Mouse (Mus musculus) lung, embryonic 14.5 days (tissue): ENCODE data around the gene Iffo2. TPM values are rescaled to one million over a fixed set of nuclear protein-coding genes. Genes with fewer than 3 reads are reported as not detected.

ENCODE experiments used
- ATAC-seq: fragments of 200-750 bp; cut with Nextera tagmentation; 2 replicates; pipeline ENCODE4 v1.8.0; 2017; ENCODE audit warnings: mild to moderate bottlenecking, moderate TSS enrichment, moderate library complexity; ENCODE audit not compliant: insufficient read depth
- DNase-seq: peaks from one replicate; pipeline ENCODE4 v3.0.0-alpha.2; 2015
- H3K27ac ChIP-seq: fragments of 300-500 bp; sonication (generic); 2 replicates; pipeline ENCODE4 v1.5.1; 2014; ENCODE audit warnings: low read depth, mild to moderate bottlenecking, moderate library complexity
- H3K27me3 ChIP-seq: fragments of 300-500 bp; sonication (generic); 2 replicates; pipeline ENCODE4 v1.6.1; 2014; ENCODE audit warnings: low read length, control low read depth; ENCODE audit not compliant: insufficient read depth
- H3K36me3 ChIP-seq: fragments of 300-500 bp; sonication (generic); 2 replicates; pipeline ENCODE4 v1.6.1; 2014; ENCODE audit warnings: control low read depth; ENCODE audit not compliant: insufficient read depth
- H3K4me1 ChIP-seq: fragments of 300-500 bp; sonication (generic); 2 replicates; pipeline ENCODE4 v1.6.1; 2014; ENCODE audit warnings: antibody characterized with exemption, control low read depth; ENCODE audit not compliant: insufficient read depth
- H3K4me2 ChIP-seq: fragments of 300-500 bp; sonication (generic); 2 replicates; pipeline ENCODE4 v1.6.1; 2014; ENCODE audit warnings: mild to moderate bottlenecking
- H3K4me3 ChIP-seq: fragments of 300-500 bp; sonication (generic); 2 replicates; pipeline ENCODE4 v1.5.1; 2014; ENCODE audit warnings: low read depth, low read length
- H3K9ac ChIP-seq: fragments of 300-500 bp; sonication (generic); 2 replicates; pipeline ENCODE4 v1.6.1; 2014
- H3K9me3 ChIP-seq: fragments of 300-500 bp; sonication (generic); 2 replicates; pipeline ENCODE4 v1.6.1; 2016; ENCODE audit warnings: low read depth, low read length, control low read depth
- CTCF ChIP-seq: IDR thresholded peaks from 2 replicates; pipeline ENCODE4 v1.5.1; 2016; ENCODE audit warnings: antibody characterized with exemption, low read depth
- WGBS: fragments of 180-500 bp; shearing (Covaris S2); extraction: QIAGEN DNeasy Blood & Tissue Kit; methylation state at CpG from one replicate; pipeline ENCODE4 v1.1.7; 2014; 5-methylcytosine and 5-hydroxymethylcytosine counted together
- polyA plus RNA-seq: library from polyadenylated mRNA; unstranded; fragments of >200 nt; fragmentation: Nextera tagmentation; extraction: Ambion mirVana; gene quantifications from 2 replicates; pipeline ENCODE4 v1.2.1, GENCODE M21; 2014

Iffo2 gene
- polyA plus RNA-seq, 1 experiment from 2014 or later, result 7.7 TPM

- no peak overlapping the region for H3K9ac ChIP-seq
- ATAC-seq (no peak), DNase-seq (peak; percentile 26)
- H3K27me3 ChIP-seq, result no peaks in the 10 kb centered on the region
- no peaks in the 10 kb centered on the region for H3K9me3 ChIP-seq
- no peak overlapping the region for H3K4me3 ChIP-seq
- H3K36me3 ChIP-seq, result no peaks in the 10 kb centered on the region
- TF ChIP-seq CTCF, result no peak
- peaks cover 10% of the 10 kb centered on the region for H3K4me1 ChIP-seq
- H3K4me2 ChIP-seq, result no peak overlapping the region
- WGBS, result 75% methylated on average over 4 of the region's 4 CpGs
- peak overlapping the region; percentile 50; the same call in 1 of the 2 replicates for H3K27ac ChIP-seq
These were observed 57.0 kb downstream of the Iffo2 start for GRCm38 (mm10) chr4:139587370-139587769.

GRCm38 (mm10) chr4:139587773-139588172 is 57.4 kb downstream of the Iffo2 start:
- Histone ChIP-seq H3K9ac (no peak overlapping the region), H3K4me3 (no peak overlapping the region), H3K27ac (peak overlapping the region; percentile 50; the same call in 1 of the 2 replicates), H3K36me3 (no peaks in the 10 kb centered on the region), H3K27me3 (no peaks in the 10 kb centered on the region), H3K4me1 (0 out of 2 replicates have a peak, but pooled peaks cover 7% of the 10 kb centered on the region), H3K4me2 (no peak overlapping the region), H3K9me3 (no peaks in the 10 kb centered on the region)
- 75% methylated on average over 4 of the region's 4 CpGs for WGBS
- DNase-seq (peak; percentile 30), ATAC-seq (no peak)
- TF ChIP-seq CTCF, result no peak

GRCm38 (mm10) chr4:139589351-139590027 is 59.1 kb downstream of the Iffo2 start:
- no peaks in the 10 kb centered on the region for H3K36me3 ChIP-seq
- H3K4me3 ChIP-seq, result no peak overlapping the region
- H3K27ac ChIP-seq, result no peak overlapping the region; the same call in 1 of the 2 replicates
- no peaks in the 10 kb centered on the region for H3K9me3 ChIP-seq
- TF ChIP-seq CTCF, result no peak
- 0 out of 2 replicates have a peak, but pooled peaks cover 7% of the 10 kb centered on the region for H3K4me1 ChIP-seq
- 54% methylated on average over 5 of the region's 5 CpGs for WGBS
- H3K9ac ChIP-seq, result no peak overlapping the region; the same call in 1 of the 2 replicates
- ATAC-seq (no peak), DNase-seq (no peak)
- no peak overlapping the region for H3K4me2 ChIP-seq
- no peaks in the 10 kb centered on the region for H3K27me3 ChIP-seq

GRCm38 (mm10) chr4:139590446-139590845 is 60.1 kb downstream of the Iffo2 start:
- Histone ChIP-seq H3K36me3 (no peaks in the 10 kb centered on the region), H3K9me3 (no peaks in the 10 kb centered on the region), H3K4me1 (0 out of 2 replicates have a peak, but pooled peaks cover 4% of the 10 kb centered on the region), H3K4me3 (no peak overlapping the region), H3K27me3 (no peaks in the 10 kb centered on the region), H3K4me2 (no peak overlapping the region), H3K27ac (no peak overlapping the region), H3K9ac (no peak overlapping the region)
- DNase-seq (no peak), ATAC-seq (no peak)
- TF ChIP-seq CTCF, result no peak
- 52% methylated on average over 4 of the region's 4 CpGs for WGBS

DNA sequence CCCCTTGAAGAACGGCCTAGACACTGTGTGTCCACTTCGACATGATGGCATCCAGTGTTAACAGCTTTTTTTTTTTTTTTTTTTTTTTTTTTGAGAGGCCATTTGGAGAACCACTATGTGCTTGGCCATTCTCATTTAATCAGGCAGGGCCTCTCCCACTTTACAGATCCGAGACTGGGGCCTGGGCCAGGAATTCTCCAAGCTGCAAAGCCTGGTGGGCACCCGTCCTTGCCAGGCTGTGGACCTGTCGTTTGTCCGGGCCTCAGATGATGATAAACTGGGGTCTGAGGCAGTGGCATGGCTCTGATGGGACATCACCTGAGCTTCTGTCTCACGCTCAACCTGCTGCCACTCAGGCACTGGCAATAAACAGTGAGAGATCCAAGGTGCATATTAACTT is 62.5 kb downstream of the Iffo2 start:
- ATAC-seq (no peak), DNase-seq (no peak)
- WGBS, result 63% methylated on average over 7 of the region's 7 CpGs
- Histone ChIP-seq H3K4me1 (peaks cover 20% of the 10 kb centered on the region), H3K36me3 (no peaks in the 10 kb centered on the region), H3K27ac (no peak overlapping the region), H3K9me3 (no peaks in the 10 kb centered on the region), H3K27me3 (no peaks in the 10 kb centered on the region), H3K4me2 (no peak overlapping the region), H3K4me3 (no peak overlapping the region), H3K9ac (no peak overlapping the region)
- no peak for TF ChIP-seq CTCF

- TF ChIP-seq CTCF, result no peak
- H3K9ac ChIP-seq, result no peak overlapping the region
- peaks cover 25% of the 10 kb centered on the region for H3K4me1 ChIP-seq
- WGBS, result 66% methylated on average over 6 of the region's 6 CpGs
- H3K27me3 ChIP-seq, result no peaks in the 10 kb centered on the region
- 0 out of 2 replicates have a peak overlapping the region, but pooled peaks have one; percentile 4 for H3K27ac ChIP-seq
- ATAC-seq, result no peak
- DNase-seq, result no peak
- H3K36me3 ChIP-seq, result no peaks in the 10 kb centered on the region
- no peak overlapping the region for H3K4me3 ChIP-seq
- no peaks in the 10 kb centered on the region for H3K9me3 ChIP-seq
- H3K4me2 ChIP-seq, result no peak overlapping the region
These were observed 63.0 kb downstream of the Iffo2 start for GRCm38 (mm10) chr4:139593383-139593782.

DNA sequence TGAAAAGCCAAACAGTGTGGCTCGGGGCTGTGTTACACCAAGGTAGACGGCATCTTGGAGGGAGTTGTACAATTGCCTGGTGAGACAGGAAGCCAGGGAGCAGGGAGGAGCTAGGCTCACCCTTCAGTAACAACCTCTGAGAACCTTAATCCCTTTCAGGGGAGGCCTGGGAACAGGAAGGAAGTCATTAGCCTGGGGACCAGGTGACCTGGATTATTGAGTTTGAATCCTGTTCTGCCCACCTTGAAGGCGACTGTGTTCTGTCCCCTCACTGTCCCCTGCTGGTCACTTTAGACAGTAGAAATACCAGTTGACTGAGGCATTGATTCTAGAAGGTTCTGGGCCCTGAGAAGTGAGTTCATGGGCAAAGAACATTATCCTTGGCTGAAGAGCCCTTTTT is 63.7 kb downstream of the Iffo2 start:
- WGBS, result 52% methylated on average over 3 of the region's 3 CpGs
- H3K4me1 ChIP-seq, result peaks cover 31% of the 10 kb centered on the region
- peak; percentile 27 for DNase-seq

More for the DNA sequence above, 63.7 kb downstream of the Iffo2 start:
- Histone ChIP-seq H3K27me3 (no peaks in the 10 kb centered on the region), H3K36me3 (no peaks in the 10 kb centered on the region), H3K9me3 (no peaks in the 10 kb centered on the region), H3K27ac (peak overlapping the region; percentile 6; the same call in 1 of the 2 replicates), H3K4me3 (no peak overlapping the region), H3K9ac (no peak overlapping the region), H3K4me2 (no peak overlapping the region)
- ATAC-seq, result no peak
- peak; percentile 49 for TF ChIP-seq CTCF
